Mouse (Mus musculus): ENCODE data around the gene Cd7. TPM values are rescaled to one million over a fixed set of nuclear protein-coding genes. Genes with fewer than 3 reads are reported as not detected.
"Not testable (repeated sequence)": the region's sequence is repeated elsewhere in the genome, so short reads cannot be mapped to it uniquely, and the experiment has no call there.

Gene Cd7
- polyA plus RNA-seq, 1 experiment from 2014 or later: 2.4 TPM

GRCm38 (mm10) chr11:121051793-121052192, 12.6 kb upstream of the Cd7 start:
- DNase-seq (ENCODE audit: low spot score): peak; percentile 34

DNA sequence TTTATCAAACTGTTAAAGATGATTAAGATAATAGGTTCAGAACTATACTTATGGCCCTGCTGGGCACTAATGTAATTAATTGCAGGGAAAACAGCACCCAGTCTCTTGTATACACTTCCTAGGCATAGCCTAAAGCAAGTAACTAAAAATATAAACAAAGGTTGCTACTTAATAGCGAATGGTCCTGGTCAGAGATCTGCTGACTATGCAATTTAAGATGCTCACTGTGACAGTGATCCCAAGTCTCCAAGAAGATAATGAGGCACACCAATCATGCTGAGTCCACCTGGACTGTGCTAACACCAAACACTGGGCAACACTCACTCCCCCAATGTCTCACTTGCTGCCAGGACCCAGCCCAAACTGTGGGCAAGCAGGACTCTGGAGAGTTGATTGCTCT, 10.6 kb upstream of the Cd7 start:
- no peaks in the 10 kb centered on the region for H3K9me3 ChIP-seq (ENCODE audit: low read length)
- ATAC-seq (no peak), DNase-seq (ENCODE audit: low spot score) (no peak)
- 49% methylated on average over 1 of the region's 1 CpGs for WGBS
- no peak overlapping the region for H3K4me2 ChIP-seq (replicated peaks; ENCODE audit: low read depth, low read length)
- no peaks in the 10 kb centered on the region for H3K36me3 ChIP-seq (ENCODE audit: insufficient read depth, low read length)
- no peaks in the 10 kb centered on the region for H3K4me1 ChIP-seq (ENCODE audit: insufficient read depth, low read depth, low read length)
- TF ChIP-seq EP300 (IDR thresholded peaks at IDR 0.05) (no peak), CTCF (IDR thresholded peaks at IDR 0.05) (no peak)
- H3K27ac ChIP-seq (ENCODE audit: low read length): no peak overlapping the region
- no peak overlapping the region for H3K9ac ChIP-seq (replicated peaks; ENCODE audit: low read depth)
- H3K4me3 ChIP-seq (ENCODE audit: low read depth, low read length): no peak overlapping the region
- no peaks in the 10 kb centered on the region for H3K27me3 ChIP-seq (replicated peaks; ENCODE audit: insufficient read depth, low read length)

More at GRCm38 (mm10) chr11:121051793-121052192, 12.6 kb upstream of the Cd7 start:
- no peak overlapping the region for H3K4me3 ChIP-seq (ENCODE audit: low read depth, low read length)
- no peaks in the 10 kb centered on the region for H3K27me3 ChIP-seq (replicated peaks; ENCODE audit: insufficient read depth, low read length)
- no peak overlapping the region for H3K4me2 ChIP-seq (replicated peaks; ENCODE audit: low read depth, low read length)
- H3K9ac ChIP-seq (replicated peaks; ENCODE audit: low read depth): no peak overlapping the region
- no peaks in the 10 kb centered on the region for H3K9me3 ChIP-seq (ENCODE audit: low read length)
- H3K4me1 ChIP-seq (ENCODE audit: insufficient read depth, low read depth, low read length): no peaks in the 10 kb centered on the region; the same call in 1 of the 2 replicates
- no peaks in the 10 kb centered on the region for H3K36me3 ChIP-seq (ENCODE audit: insufficient read depth, low read length)
- no peak overlapping the region for H3K27ac ChIP-seq (ENCODE audit: low read length)
- 38% methylated on average over 1 of the region's 1 CpGs for WGBS
- TF ChIP-seq EP300 (IDR thresholded peaks at IDR 0.05) (no peak), CTCF (IDR thresholded peaks at IDR 0.05) (no peak)
- peak; percentile 29; the same call in 1 of the 2 replicates for ATAC-seq

DNA sequence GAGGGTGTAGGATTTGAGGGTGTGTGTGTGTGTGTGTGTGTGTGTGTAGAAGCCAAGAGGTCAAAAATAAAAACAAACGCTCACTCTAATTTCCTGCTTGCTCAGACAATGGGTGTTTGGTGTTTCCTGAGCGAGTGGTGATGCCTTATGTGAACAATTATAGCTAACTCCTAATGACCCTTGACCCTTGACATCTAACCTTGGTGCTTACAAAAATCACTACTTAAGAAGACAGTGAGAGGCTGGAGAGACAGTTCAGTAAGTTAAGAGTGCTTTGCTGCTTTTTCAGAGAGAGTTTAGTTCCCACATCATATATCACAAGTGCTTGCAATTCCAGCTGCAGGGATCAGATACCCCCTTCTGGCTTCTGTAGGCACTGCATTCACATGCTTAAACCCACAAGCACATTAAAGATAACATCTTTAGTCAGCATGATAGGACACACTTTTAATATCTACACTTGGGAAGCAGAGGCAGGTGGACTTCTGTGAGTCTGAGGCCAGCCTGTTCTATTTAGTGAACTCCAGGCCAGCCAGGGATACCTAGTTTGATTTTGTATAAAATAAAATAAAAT, 8.7 kb upstream of the Cd7 start:
- DNase-seq (ENCODE audit: low spot score): peak; percentile 62
- TF ChIP-seq EP300 (IDR thresholded peaks at IDR 0.05) (no peak), CTCF (IDR thresholded peaks at IDR 0.05) (peak; percentile 69)

GRCm38 (mm10) chr11:121045286-121045685, 6.1 kb upstream of the Cd7 start:
- Histone ChIP-seq H3K9me3 (ENCODE audit: low read length) (no peaks in the 10 kb centered on the region), H3K36me3 (ENCODE audit: insufficient read depth, low read length) (no peaks in the 10 kb centered on the region), H3K9ac (replicated peaks; ENCODE audit: low read depth) (no peak overlapping the region), H3K4me1 (ENCODE audit: insufficient read depth, low read depth, low read length) (no peaks in the 10 kb centered on the region), H3K27ac (ENCODE audit: low read length) (no peak overlapping the region), H3K4me2 (replicated peaks; ENCODE audit: low read depth, low read length) (no peak overlapping the region), H3K4me3 (ENCODE audit: low read depth, low read length) (no peak overlapping the region), H3K27me3 (replicated peaks; ENCODE audit: insufficient read depth, low read length) (no peaks in the 10 kb centered on the region)
- ATAC-seq (peak; percentile 45), DNase-seq (ENCODE audit: low spot score) (peak; percentile 64)
- TF ChIP-seq EP300 (IDR thresholded peaks at IDR 0.05): no peak
- no peak for TF ChIP-seq CTCF (IDR thresholded peaks at IDR 0.05)
- WGBS: 37% methylated on average over 1 of the region's 1 CpGs

More for the DNA sequence above, 8.7 kb upstream of the Cd7 start:
- no peaks in the 10 kb centered on the region for H3K9me3 ChIP-seq (ENCODE audit: low read length)
- ATAC-seq: no peak
- H3K36me3 ChIP-seq (ENCODE audit: insufficient read depth, low read length): no peaks in the 10 kb centered on the region
- H3K4me1 ChIP-seq (ENCODE audit: insufficient read depth, low read depth, low read length): no peaks in the 10 kb centered on the region
- H3K9ac ChIP-seq (replicated peaks; ENCODE audit: low read depth): no peak overlapping the region
- H3K27ac ChIP-seq (ENCODE audit: low read length): 0 out of 2 replicates have a peak overlapping the region, but pooled peaks have one; percentile 3
- 49% methylated on average over 2 of the region's 2 CpGs for WGBS
- no peak overlapping the region for H3K4me2 ChIP-seq (replicated peaks; ENCODE audit: low read depth, low read length)
- H3K27me3 ChIP-seq (replicated peaks; ENCODE audit: insufficient read depth, low read length): no peaks in the 10 kb centered on the region
- no peak overlapping the region for H3K4me3 ChIP-seq (ENCODE audit: low read depth, low read length)

- H3K27me3 ChIP-seq (replicated peaks; ENCODE audit: insufficient read depth, low read length); H3K9me3 ChIP-seq (ENCODE audit: low read length); H3K36me3 ChIP-seq (ENCODE audit: insufficient read depth, low read length); ATAC-seq; H3K4me1 ChIP-seq (ENCODE audit: insufficient read depth, low read depth, low read length); H3K4me3 ChIP-seq (ENCODE audit: low read depth, low read length); DNase-seq (ENCODE audit: low spot score); H3K4me2 ChIP-seq (replicated peaks; ENCODE audit: low read depth, low read length); H3K9ac ChIP-seq (replicated peaks; ENCODE audit: low read depth); H3K27ac ChIP-seq (ENCODE audit: low read length): not testable (repeated sequence)
- WGBS: 44% methylated on average over 1 of the region's 1 CpGs
These were observed 3.8 kb upstream of the Cd7 start for GRCm38 (mm10) chr11:121043025-121043424.

GRCm38 (mm10) chr11:121042480-121042879, 3.3 kb upstream of the Cd7 start:
- Histone ChIP-seq H3K36me3 (ENCODE audit: insufficient read depth, low read length) (no peaks in the 10 kb centered on the region), H3K4me2 (replicated peaks; ENCODE audit: low read depth, low read length) (no peak overlapping the region), H3K27me3 (replicated peaks; ENCODE audit: insufficient read depth, low read length) (no peaks in the 10 kb centered on the region), H3K4me1 (ENCODE audit: insufficient read depth, low read depth, low read length) (no peaks in the 10 kb centered on the region), H3K4me3 (ENCODE audit: low read depth, low read length) (no peak overlapping the region), H3K9ac (replicated peaks; ENCODE audit: low read depth) (no peak overlapping the region), H3K27ac (ENCODE audit: low read length) (no peak overlapping the region), H3K9me3 (ENCODE audit: low read length) (no peaks in the 10 kb centered on the region)
- 72% methylated on average over 4 of the region's 4 CpGs for WGBS
- no peak for DNase-seq (ENCODE audit: low spot score)
- no peak for TF ChIP-seq CTCF (IDR thresholded peaks at IDR 0.05)
- TF ChIP-seq EP300 (IDR thresholded peaks at IDR 0.05): no peak
- ATAC-seq: no peak

DNA sequence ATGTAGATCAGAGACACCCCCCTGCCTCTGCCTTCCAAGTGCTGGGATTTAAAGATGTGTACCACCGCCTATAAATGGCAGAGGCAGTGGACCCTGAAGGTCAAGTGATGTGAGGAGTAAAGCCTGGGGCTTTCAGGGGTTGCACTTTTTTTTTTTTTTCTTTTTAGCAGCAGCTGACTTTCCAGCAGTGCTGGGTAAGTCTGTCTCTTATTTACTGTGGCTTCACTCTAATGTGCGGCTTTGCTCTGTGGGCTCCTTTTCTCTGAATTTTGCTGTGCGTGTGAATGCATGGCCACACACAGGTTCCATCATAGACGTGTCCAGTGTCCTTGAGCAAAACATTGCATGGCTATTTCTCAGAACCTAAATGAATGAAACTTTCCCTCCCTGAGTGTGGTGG, 2.4 kb upstream of the Cd7 start:
- Histone ChIP-seq H3K4me3 (ENCODE audit: low read depth, low read length) (no peak overlapping the region), H3K9me3 (ENCODE audit: low read length) (no peaks in the 10 kb centered on the region), H3K9ac (replicated peaks; ENCODE audit: low read depth) (no peak overlapping the region), H3K4me2 (replicated peaks; ENCODE audit: low read depth, low read length) (no peak overlapping the region), H3K27ac (ENCODE audit: low read length) (no peak overlapping the region), H3K27me3 (replicated peaks; ENCODE audit: insufficient read depth, low read length) (no peaks in the 10 kb centered on the region), H3K4me1 (ENCODE audit: insufficient read depth, low read depth, low read length) (no peaks in the 10 kb centered on the region), H3K36me3 (ENCODE audit: insufficient read depth, low read length) (no peaks in the 10 kb centered on the region)
- 75% methylated on average over 4 of the region's 4 CpGs for WGBS
- TF ChIP-seq EP300 (IDR thresholded peaks at IDR 0.05) (no peak), CTCF (IDR thresholded peaks at IDR 0.05) (no peak)
- ATAC-seq (no peak), DNase-seq (ENCODE audit: low spot score) (no peak)
